Mouse (Mus musculus): ENCODE measurements around the gene Cox14.

GRCm38 (mm10) chr15:99719865-99720264 lies 5.6 kb upstream of the Cox14 start:
- TF ChIP-seq CTCF (IDR thresholded peaks at IDR 0.05; ENCODE audit: low read depth) (no peak), EP300 (optimal IDR thresholded peaks at IDR 0.05) (no peak)

All from stomach, postnatal 0 days (tissue).